ENCODE assay signal across 8 mouse cellular contexts in the genomic region with DNA sequence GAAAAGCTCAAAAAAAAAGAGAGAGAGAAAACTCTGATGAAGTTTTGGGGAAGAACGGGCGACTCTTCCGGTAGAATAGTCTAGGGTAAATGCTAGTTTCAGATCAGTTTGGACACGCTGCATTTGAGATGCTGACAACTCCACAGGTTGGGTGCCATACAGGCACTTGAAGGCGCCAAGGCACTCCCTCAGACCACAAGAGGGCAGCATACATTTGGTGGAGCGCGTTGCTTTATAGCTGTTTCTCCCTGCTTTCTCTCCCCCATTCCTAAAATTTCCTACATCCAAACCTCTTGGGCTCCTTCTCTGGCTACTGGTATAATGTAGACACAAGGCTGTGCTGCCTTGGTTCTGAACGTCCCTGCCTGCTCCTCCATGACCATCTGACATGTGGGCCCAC. TPM values are rescaled to one million over a fixed set of nuclear protein-coding genes. Genes with fewer than 3 reads are reported as not detected.
DNase-seq lines count a peak whose midpoint lies in the region; ATAC-seq and TF ChIP-seq lines count a peak whose summit lies in the region.

No protein-coding gene starts in this region.

- ATAC-seq in liver, postnatal 0 days: no peak
- no peak for ATAC-seq in neural tube, embryonic 13.5 days (ENCODE audit: low read depth)

- no peak overlapping the region for H3K27ac ChIP-seq in bone marrow macrophage, adult 2 months (ENCODE audit: insufficient read depth, low read depth, low read length)
- H3K27ac ChIP-seq in embryonic fibroblast, embryonic 13.5 days (ENCODE audit: insufficient read depth, low read length): no peak overlapping the region
- no peak overlapping the region for H3K27ac ChIP-seq in liver, postnatal 0 days (ENCODE audit: low read depth)
- no peak overlapping the region for H3K27ac ChIP-seq in neural tube, embryonic 13.5 days (replicated peaks)

- intact Hi-C loops in heart, postnatal 10 days (cut with DNase I): no loop called here

- H3K4me3 ChIP-seq in bone marrow macrophage, adult 2 months (ENCODE audit: insufficient read depth, low read length): no peak overlapping the region
- H3K4me3 ChIP-seq in embryonic fibroblast, embryonic 13.5 days (ENCODE audit: insufficient read depth, low read length): no peak overlapping the region
- no peak overlapping the region for H3K4me3 ChIP-seq in liver, postnatal 0 days (ENCODE audit: low read depth, low read length)
- H3K4me3 ChIP-seq in neural tube, embryonic 13.5 days: peak overlapping the region; percentile 77

- peak overlapping the region; percentile 96 for H3K4me2 ChIP-seq in liver, postnatal 0 days (ENCODE audit: low read depth, low read length)
- H3K4me2 ChIP-seq in neural tube, embryonic 13.5 days: peak overlapping the region; percentile 94

- no peak for TF ChIP-seq EP300 in liver, postnatal 0 days (IDR thresholded peaks at IDR 0.05; ENCODE audit: low read depth)

- peaks cover 5% of the 10 kb centered on the region for H3K4me1 ChIP-seq in bone marrow macrophage, adult 2 months (ENCODE audit: control insufficient read depth, insufficient read depth, low read length)
- H3K4me1 ChIP-seq in embryonic fibroblast, embryonic 13.5 days (ENCODE audit: control insufficient read depth, insufficient read depth, low read length): no peaks in the 10 kb centered on the region
- peaks cover 15% of the 10 kb centered on the region for H3K4me1 ChIP-seq in liver, postnatal 0 days (ENCODE audit: insufficient read depth)
- H3K4me1 ChIP-seq in neural tube, embryonic 13.5 days (replicated peaks): peaks cover 50% of the 10 kb centered on the region

- 0 out of 2 replicates have a peak, but pooled peaks have one; percentile 13 for TF ChIP-seq POLR2A in bone marrow macrophage, adult 2 months (IDR thresholded peaks at IDR 0.05; ENCODE audit: borderline replicate concordance, low read depth, low read length)
- no peak for TF ChIP-seq POLR2A in embryonic fibroblast, embryonic 13.5 days (IDR thresholded peaks at IDR 0.05; ENCODE audit: low read depth, low read length)

- H3K36me3 ChIP-seq in liver, postnatal 0 days (replicated peaks; ENCODE audit: insufficient read depth, low read length): peaks cover 26% of the 10 kb centered on the region
- peaks cover 46% of the 10 kb centered on the region for H3K36me3 ChIP-seq in neural tube, embryonic 13.5 days

- H3K9ac ChIP-seq in liver, postnatal 0 days (replicated peaks): no peak overlapping the region
- peak overlapping the region; percentile 90; the same call in 1 of the 2 replicates for H3K9ac ChIP-seq in neural tube, embryonic 13.5 days

- peak; percentile 76 for DNase-seq in ES-CJ7 (ENCODE audit: low read depth, low spot score)
- DNase-seq in heart, postnatal 10 days: peak; percentile 75 to 83
- peak; percentile 81 to 83 for DNase-seq in kidney, postnatal 25 days
- DNase-seq in liver, postnatal 0 days: peak; percentile 60
- peak; percentile 68 for DNase-seq in thymus, postnatal 4 days

- H3K27me3 ChIP-seq in liver, postnatal 0 days (ENCODE audit: insufficient read depth, low read length): no peaks in the 10 kb centered on the region
- H3K27me3 ChIP-seq in neural tube, embryonic 13.5 days: no peaks in the 10 kb centered on the region

- no peaks in the 10 kb centered on the region for H3K9me3 ChIP-seq in liver, postnatal 0 days (ENCODE audit: low read length)
- no peaks in the 10 kb centered on the region for H3K9me3 ChIP-seq in neural tube, embryonic 13.5 days

- WGBS in liver, postnatal 0 days (ENCODE audit: insufficient replicate concordance): 17% methylated on average over 8 of the region's 8 CpGs
- 14% methylated on average over 8 of the region's 8 CpGs for WGBS in neural tube, embryonic 13.5 days

- peak; percentile 77 for TF ChIP-seq CTCF in bone marrow macrophage, adult 2 months (IDR thresholded peaks at IDR 0.05; ENCODE audit: low read depth, low read length)
- TF ChIP-seq CTCF in embryonic fibroblast, embryonic 13.5 days (IDR thresholded peaks at IDR 0.05; ENCODE audit: borderline replicate concordance, insufficient read depth, low read length): peak; percentile 83
- TF ChIP-seq CTCF in liver, postnatal 0 days (IDR thresholded peaks at IDR 0.05; ENCODE audit: low read depth): peak; percentile 85

RNA-seq across cellular contexts. Expression of a gene that starts 0.9 kb away (rescaled TPM):
- polyA plus RNA-seq in bone marrow macrophage, adult 2 months (2012; ENCODE audit: insufficient read depth, insufficient read length, missing spikeins): 19.1 and 20.0 TPM in 2 replicates
- polyA plus RNA-seq in embryonic fibroblast, embryonic 13.5 days (2011; ENCODE audit: insufficient read length, low read depth, missing spikeins): 14.0 and 16.2 TPM in 2 replicates
- 10 to 100 TPM; 28.0 to 32.1 TPM for total RNA-seq in heart, postnatal 10 days (2021)
- polyA plus RNA-seq in liver, postnatal 0 days (2015; fragmentation: Nextera tagmentation; extraction: Ambion mirVana): 30.9 and 31.7 TPM in 2 replicates
- polyA plus RNA-seq in neural tube, embryonic 13.5 days (2015; fragmentation: Nextera tagmentation; extraction: Ambion mirVana): 62.6 and 63.4 TPM in 2 replicates

RNA-seq across cellular contexts. Expression of a gene that starts 8.7 kb away (rescaled TPM):
- polyA plus RNA-seq in bone marrow macrophage, adult 2 months (2012; ENCODE audit: insufficient read depth, insufficient read length, missing spikeins): 75.2 and 75.7 TPM in 2 replicates
- 81.6 and 98.1 TPM in 2 replicates for polyA plus RNA-seq in embryonic fibroblast, embryonic 13.5 days (2011; ENCODE audit: insufficient read length, low read depth, missing spikeins)
- total RNA-seq in heart, postnatal 10 days (2021): 10 to 100 TPM; 85.9 to 92.3 TPM
- polyA plus RNA-seq in liver, postnatal 0 days (2015; fragmentation: Nextera tagmentation; extraction: Ambion mirVana): 64.0 and 65.2 TPM in 2 replicates
- 278 and 317 TPM in 2 replicates for polyA plus RNA-seq in neural tube, embryonic 13.5 days (2015; fragmentation: Nextera tagmentation; extraction: Ambion mirVana)

RNA-seq across cellular contexts. Expression of a gene that starts 14.5 kb away (rescaled TPM):
- 36.8 and 43.2 TPM in 2 replicates for polyA plus RNA-seq in bone marrow macrophage, adult 2 months (2012; ENCODE audit: insufficient read depth, insufficient read length, missing spikeins)
- 78.5 and 97.4 TPM in 2 replicates for polyA plus RNA-seq in embryonic fibroblast, embryonic 13.5 days (2011; ENCODE audit: insufficient read length, low read depth, missing spikeins)
- total RNA-seq in heart, postnatal 10 days (2021): 10 to 100 TPM; 65.3 to 66.2 TPM
- 28.5 and 33.2 TPM in 2 replicates for polyA plus RNA-seq in liver, postnatal 0 days (2015; fragmentation: Nextera tagmentation; extraction: Ambion mirVana)
- polyA plus RNA-seq in neural tube, embryonic 13.5 days (2015; fragmentation: Nextera tagmentation; extraction: Ambion mirVana): 53.6 and 60.2 TPM in 2 replicates

RNA-seq across cellular contexts. Expression of a gene that starts 16.7 kb away (rescaled TPM):
- not detected in 2 replicates for polyA plus RNA-seq in bone marrow macrophage, adult 2 months (2012; ENCODE audit: insufficient read depth, insufficient read length, missing spikeins)
- polyA plus RNA-seq in embryonic fibroblast, embryonic 13.5 days (2011; ENCODE audit: insufficient read length, low read depth, missing spikeins): not detected in 2 replicates
- total RNA-seq in heart, postnatal 10 days (2021): not detected
- polyA plus RNA-seq in liver, postnatal 0 days (2015; fragmentation: Nextera tagmentation; extraction: Ambion mirVana): not detected in 2 replicates
- polyA plus RNA-seq in neural tube, embryonic 13.5 days (2015; fragmentation: Nextera tagmentation; extraction: Ambion mirVana): 1.6 and 2.2 TPM in 2 replicates

RNA-seq across cellular contexts. Expression of a gene that starts 17.4 kb away (rescaled TPM):
- polyA plus RNA-seq in bone marrow macrophage, adult 2 months (2012; ENCODE audit: insufficient read depth, insufficient read length, missing spikeins): not detected in 2 replicates
- 4.3 and 4.9 TPM in 2 replicates for polyA plus RNA-seq in embryonic fibroblast, embryonic 13.5 days (2011; ENCODE audit: insufficient read length, low read depth, missing spikeins)
- 1 to 10 TPM; 3.3 to 7.5 TPM for total RNA-seq in heart, postnatal 10 days (2021)
- 0.12 and 0.29 TPM in 2 replicates for polyA plus RNA-seq in liver, postnatal 0 days (2015; fragmentation: Nextera tagmentation; extraction: Ambion mirVana)
- polyA plus RNA-seq in neural tube, embryonic 13.5 days (2015; fragmentation: Nextera tagmentation; extraction: Ambion mirVana): 28.9 and 29.7 TPM in 2 replicates
